Mouse (Mus musculus): Measurements from ENCODE around the gene Dgkb.

GRCm38 (mm10) chr12:37996417-37996946 is 179.0 kb downstream of the Dgkb start:
- no peak for TF ChIP-seq GATA1 (IDR thresholded peaks at IDR 0.05; ENCODE audit: borderline replicate concordance, low read length)
- TF ChIP-seq FLI1 (IDR thresholded peaks at IDR 0.05; ENCODE audit: low read length) = no peak

All from megakaryocyte, embryonic 14.5 days (primary cell).